Mouse (Mus musculus) ES-Bruce4 (cell line): Measurements from ENCODE around the gene Gm36176.

Experiments
- CTCF ChIP-seq: IDR thresholded peaks from one replicate; pipeline ENCODE4 v1.8.1; 2011; ENCODE audit warnings: low read depth, low read length
- EP300 ChIP-seq: IDR thresholded peaks from 2 replicates; pipeline ENCODE4 v1.6.1; 2011; ENCODE audit warnings: low read depth, low read length; ENCODE audit not compliant: insufficient read depth
- POLR2A ChIP-seq: IDR thresholded peaks from one replicate; pipeline ENCODE4 v1.8.1; 2011; ENCODE audit warnings: low read length; ENCODE audit not compliant: insufficient read depth

DNA sequence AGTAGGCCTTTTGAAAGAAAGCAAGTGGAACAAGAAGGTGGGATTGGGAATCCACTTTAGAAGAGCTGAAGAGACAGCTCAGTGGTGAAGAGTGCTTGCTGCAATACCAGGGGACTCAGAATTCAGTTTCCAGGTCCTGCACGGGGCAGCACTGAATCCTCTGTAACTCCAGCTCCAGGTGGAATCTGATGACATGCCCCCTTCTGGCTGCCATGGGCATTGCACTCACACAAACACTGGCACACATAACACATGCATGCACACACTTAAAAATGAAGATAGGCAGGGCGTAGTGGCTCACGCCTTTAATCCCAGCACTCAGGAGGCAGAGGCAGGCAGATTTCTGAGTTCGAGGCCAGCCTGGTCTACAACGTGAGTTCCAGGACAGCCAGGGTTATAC lies 36.0 kb downstream of the Gm36176 start:
- TF ChIP-seq EP300 (no peak), CTCF (peak; percentile 29), POLR2A (no peak)
